Mouse (Mus musculus) midbrain, embryonic 16.5 days (tissue): ENCODE results near the gene Sh3d19. TPM values are rescaled to one million over a fixed set of nuclear protein-coding genes. Genes with fewer than 3 reads are reported as not detected.

Source experiments
- ATAC-seq: fragments of 200-750 bp; cut with Nextera tagmentation; 2 replicates; pipeline ENCODE4 v1.8.0; 2017; ENCODE audit warnings: moderate TSS enrichment
- H3K27ac ChIP-seq: fragments of 300-500 bp; sonication (generic); 2 replicates; pipeline ENCODE4 v1.5.1; 2014; ENCODE audit warnings: mild to moderate bottlenecking, low read length, mixed read lengths
- H3K27me3 ChIP-seq: fragments of 300-500 bp; sonication (generic); 2 replicates; pipeline ENCODE4 v1.6.1; 2014; ENCODE audit warnings: low read depth, low read length, mixed read lengths; ENCODE audit not compliant: control insufficient read depth, insufficient read depth
- H3K36me3 ChIP-seq: fragments of 300-500 bp; sonication (generic); 2 replicates; pipeline ENCODE4 v1.6.1; 2014; ENCODE audit warnings: mild to moderate bottlenecking, low read length, moderate library complexity, mixed read lengths; ENCODE audit not compliant: control insufficient read depth, insufficient read depth
- H3K4me1 ChIP-seq: fragments of 300-500 bp; sonication (generic); 2 replicates; pipeline ENCODE4 v1.6.1; 2014; ENCODE audit warnings: mild to moderate bottlenecking, low read length, mixed read lengths; ENCODE audit not compliant: control insufficient read depth, insufficient read depth
- H3K4me2 ChIP-seq: fragments of 300-500 bp; sonication (generic); 2 replicates; pipeline ENCODE4 v1.6.1; 2014; ENCODE audit warnings: mild to moderate bottlenecking, low read length, mixed read lengths
- H3K4me3 ChIP-seq: fragments of 300-500 bp; sonication (generic); 2 replicates; pipeline ENCODE4 v1.5.1; 2014; ENCODE audit warnings: low read depth, mild to moderate bottlenecking, low read length, moderate library complexity, mixed read lengths
- H3K9ac ChIP-seq: fragments of 300-500 bp; sonication (generic); 2 replicates; pipeline ENCODE4 v1.6.1; 2014; ENCODE audit warnings: low read depth, low read length, mixed read lengths
- H3K9me3 ChIP-seq: fragments of 300-500 bp; sonication (generic); replicated peaks from 2 replicates; pipeline ENCODE4 v1.6.1; 2014; ENCODE audit warnings: mild to moderate bottlenecking, low read length, mixed read lengths; ENCODE audit not compliant: control insufficient read depth, poor library complexity, severe bottlenecking
- WGBS: fragments of 180-500 bp; shearing (Covaris S2); extraction: QIAGEN DNeasy Blood & Tissue Kit; methylation state at CpG from one replicate; pipeline ENCODE4 v1.1.7; 2014; 5-methylcytosine and 5-hydroxymethylcytosine counted together
- polyA plus RNA-seq: library from polyadenylated mRNA; unstranded; fragments of >200 nt; fragmentation: Nextera tagmentation; extraction: Ambion mirVana; gene quantifications from 2 replicates; pipeline ENCODE4 v1.2.1, GENCODE M21; 2015

The Sh3d19 gene
- polyA plus RNA-seq, result 15.6 and 16.1 TPM in 2 replicates

DNA sequence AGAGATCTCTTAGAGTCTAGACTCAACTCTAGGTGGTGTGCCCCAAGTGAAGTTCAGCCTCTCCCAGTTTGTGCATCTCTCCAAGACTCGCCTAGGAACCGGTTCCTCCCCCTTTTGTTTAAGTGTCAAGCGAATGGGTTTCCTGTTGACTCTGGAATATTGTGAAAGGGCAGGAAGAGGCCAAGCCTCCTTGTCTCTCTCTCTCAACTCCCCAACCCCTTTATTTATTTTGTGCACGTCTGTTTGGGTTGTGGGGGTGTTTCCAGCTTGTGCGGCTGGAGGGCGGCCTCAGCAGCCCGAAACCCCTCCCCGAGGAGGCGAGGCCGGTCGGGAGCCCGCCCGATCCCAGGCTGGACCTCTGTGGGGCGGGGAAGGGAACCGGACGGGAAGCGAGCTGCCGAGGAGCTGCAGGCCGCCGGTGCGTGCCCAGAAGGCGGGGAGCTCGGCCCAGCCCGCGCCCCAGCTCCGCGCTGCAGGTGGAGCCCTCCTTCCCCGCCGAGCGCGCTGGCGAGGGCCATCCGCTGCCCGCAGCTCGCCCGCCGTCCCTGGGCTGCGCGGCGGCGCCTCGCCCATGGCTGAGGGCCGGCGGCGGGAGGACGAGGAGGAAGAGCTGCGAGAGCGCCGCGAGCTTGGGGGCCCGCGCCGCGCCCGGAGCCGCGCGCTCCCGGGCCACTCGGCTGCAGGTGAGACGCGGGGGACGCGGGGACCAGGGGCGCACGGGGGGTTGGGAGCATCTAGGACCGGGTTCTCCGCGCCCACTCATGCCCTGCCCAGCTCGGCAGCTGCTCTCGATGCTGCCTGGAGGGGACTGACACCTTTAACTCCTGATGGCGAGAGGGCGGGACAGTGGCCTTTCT lies at the start of gene Sh3d19:
Gene Sh3d19, plus strand, starts transcription at position 368 of the 857 bp plus-strand sequence.
- Histone ChIP-seq H3K27ac (peak within 1 kb of the TSS; percentile 79), H3K9me3 (no peaks in the 10 kb centered on the region), H3K4me2 (peak within 1 kb of the TSS; percentile 88), H3K4me1 (peaks cover 14% of the 10 kb centered on the region), H3K27me3 (no peaks in the 10 kb centered on the region), H3K36me3 (no peaks in the 10 kb centered on the region), H3K4me3 (peak within 1 kb of the TSS; percentile 70), H3K9ac (peak within 1 kb of the TSS; percentile 93)
- WGBS, result under 1% methylated on average over 46 of the region's 73 CpGs
- ATAC-seq, result peak; percentile 94

DNA sequence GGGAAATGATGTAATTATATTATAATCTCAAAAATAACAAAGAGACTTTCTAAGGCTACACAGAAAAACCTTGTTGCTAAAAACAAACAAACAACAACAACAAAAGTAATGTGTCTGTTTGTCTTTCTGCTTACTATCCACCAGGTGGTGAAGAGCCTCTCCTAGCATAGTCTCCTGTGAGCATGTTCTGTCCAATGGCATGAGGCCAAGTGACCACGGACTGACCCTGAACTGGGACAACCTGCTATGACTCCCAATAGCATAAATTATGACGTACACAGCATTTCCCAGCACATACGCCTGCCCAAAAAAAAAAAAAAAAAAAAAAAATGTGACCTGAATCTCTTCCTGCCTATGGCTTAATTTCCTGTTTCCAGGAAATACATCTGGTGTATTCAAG lies 48.6 kb upstream of the Sh3d19 start:
- no peaks in the 10 kb centered on the region for H3K27me3 ChIP-seq
- 72% methylated on average over 3 of the region's 3 CpGs for WGBS

DNA sequence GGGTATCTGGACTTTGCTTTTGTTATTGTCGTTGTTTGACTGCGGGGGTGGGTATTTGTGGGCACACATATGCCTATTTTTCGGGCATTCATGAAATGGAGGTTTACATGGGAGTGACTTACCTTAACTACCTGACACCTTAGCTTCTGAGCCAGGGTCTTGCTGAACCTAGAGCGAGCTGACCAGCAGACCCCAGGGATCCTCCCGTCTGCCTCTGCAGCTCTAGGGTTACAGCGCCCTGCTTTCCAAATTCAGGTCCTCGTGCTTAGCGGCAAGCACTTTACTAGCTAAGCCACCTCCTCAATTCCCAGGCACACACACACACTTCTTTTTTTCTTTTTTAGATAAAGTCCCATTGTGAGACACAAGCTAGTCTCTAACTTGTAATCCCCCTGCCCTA lies 47.6 kb upstream of the Sh3d19 start:
- Histone ChIP-seq H3K4me3 (no peak overlapping the region), H3K4me1 (no peaks in the 10 kb centered on the region), H3K27ac (no peak overlapping the region), H3K9me3 (no peaks in the 10 kb centered on the region), H3K9ac (no peak overlapping the region), H3K36me3 (no peaks in the 10 kb centered on the region), H3K27me3 (no peaks in the 10 kb centered on the region), H3K4me2 (no peak overlapping the region)
- no peak for ATAC-seq
- 68% methylated on average over 8 of the region's 8 CpGs for WGBS

More for the DNA sequence above, 48.6 kb upstream of the Sh3d19 start:
- Histone ChIP-seq H3K9ac (no peak overlapping the region), H3K4me2 (no peak overlapping the region), H3K27ac (no peak overlapping the region), H3K36me3 (no peaks in the 10 kb centered on the region), H3K4me1 (no peaks in the 10 kb centered on the region), H3K4me3 (no peak overlapping the region), H3K9me3 (no peaks in the 10 kb centered on the region)
- ATAC-seq, result no peak

DNA sequence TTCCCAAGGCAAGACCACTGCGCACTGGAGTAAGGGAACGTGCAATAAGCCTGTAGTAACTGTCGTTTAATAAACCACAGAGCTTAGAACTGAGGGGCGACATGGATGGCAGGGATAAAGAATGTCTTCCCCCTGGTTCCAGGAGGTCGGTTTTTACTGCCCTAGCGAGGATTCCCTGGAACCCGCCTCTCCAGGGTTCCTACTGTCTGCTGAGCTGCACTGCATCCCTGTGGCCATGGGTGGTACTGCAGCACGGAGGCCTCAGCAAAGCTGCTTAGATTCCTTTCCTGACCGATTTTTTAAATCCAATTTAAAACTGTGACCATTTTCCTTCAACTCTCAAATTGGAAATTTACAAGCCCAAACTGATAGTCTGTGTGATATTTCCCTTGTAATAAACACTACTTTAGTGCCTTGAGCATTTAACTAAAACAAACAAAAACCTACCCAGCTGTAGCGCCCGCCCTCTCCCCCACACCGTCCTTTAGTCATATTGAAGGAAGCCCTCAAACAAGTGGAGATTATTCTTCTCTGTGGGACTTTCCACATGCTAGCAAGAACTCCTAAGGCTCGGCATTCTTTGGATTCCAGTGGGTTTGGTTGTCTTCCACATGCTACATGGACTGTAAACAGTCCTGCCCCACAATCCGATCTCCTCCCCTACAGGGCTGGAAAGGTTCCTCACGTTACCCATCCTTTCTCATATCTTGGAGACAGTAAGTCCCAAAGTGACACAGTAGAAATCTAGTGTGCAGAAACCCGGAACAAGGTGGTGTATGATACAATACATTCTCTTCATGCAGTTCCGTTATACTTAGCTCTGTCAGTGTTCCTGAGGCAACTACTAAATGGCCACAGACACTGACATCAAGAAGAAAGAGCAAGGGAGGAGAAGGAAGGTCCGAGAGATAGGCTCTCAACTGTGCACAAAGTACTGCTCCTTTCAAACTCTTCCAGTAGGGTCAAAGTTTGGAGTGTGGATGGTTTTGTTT lies 46.7 kb upstream of the Sh3d19 start:
- Histone ChIP-seq H3K9me3 (no peaks in the 10 kb centered on the region), H3K36me3 (no peaks in the 10 kb centered on the region), H3K4me1 (no peaks in the 10 kb centered on the region), H3K4me2 (peak overlapping the region; percentile 41; the same call in 1 of the 2 replicates), H3K27me3 (no peaks in the 10 kb centered on the region), H3K27ac (no peak overlapping the region), H3K9ac (no peak overlapping the region), H3K4me3 (no peak overlapping the region)
- ATAC-seq, result no peak; the same call in 1 of the 2 replicates
- 44% methylated on average over 18 of the region's 18 CpGs for WGBS

DNA sequence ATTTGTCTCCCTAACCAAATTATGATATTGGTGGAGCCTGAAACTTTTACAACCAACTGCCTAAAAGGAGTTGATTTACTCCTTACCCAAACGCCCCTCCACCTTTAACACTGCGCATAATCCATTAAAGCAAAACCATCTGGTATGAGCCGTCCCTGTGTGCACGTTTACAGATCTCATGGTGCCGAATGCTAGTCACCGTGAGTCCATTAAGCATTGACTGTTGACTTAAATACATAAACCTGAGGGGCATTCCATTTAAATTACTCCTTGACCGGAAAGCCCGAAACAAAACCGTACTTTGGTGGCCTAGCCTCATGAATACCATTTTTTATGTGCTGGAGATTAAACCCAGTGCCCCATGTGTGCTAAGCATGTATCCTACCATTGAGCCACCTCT lies 43.6 kb upstream of the Sh3d19 start:
- Histone ChIP-seq H3K9me3 (no peaks in the 10 kb centered on the region), H3K27ac (no peak overlapping the region), H3K36me3 (no peaks in the 10 kb centered on the region), H3K4me2 (no peak overlapping the region), H3K4me3 (no peak overlapping the region), H3K9ac (no peak overlapping the region), H3K27me3 (no peaks in the 10 kb centered on the region), H3K4me1 (no peaks in the 10 kb centered on the region)
- WGBS, result 81% methylated on average over 9 of the region's 9 CpGs
- ATAC-seq, result no peak

DNA sequence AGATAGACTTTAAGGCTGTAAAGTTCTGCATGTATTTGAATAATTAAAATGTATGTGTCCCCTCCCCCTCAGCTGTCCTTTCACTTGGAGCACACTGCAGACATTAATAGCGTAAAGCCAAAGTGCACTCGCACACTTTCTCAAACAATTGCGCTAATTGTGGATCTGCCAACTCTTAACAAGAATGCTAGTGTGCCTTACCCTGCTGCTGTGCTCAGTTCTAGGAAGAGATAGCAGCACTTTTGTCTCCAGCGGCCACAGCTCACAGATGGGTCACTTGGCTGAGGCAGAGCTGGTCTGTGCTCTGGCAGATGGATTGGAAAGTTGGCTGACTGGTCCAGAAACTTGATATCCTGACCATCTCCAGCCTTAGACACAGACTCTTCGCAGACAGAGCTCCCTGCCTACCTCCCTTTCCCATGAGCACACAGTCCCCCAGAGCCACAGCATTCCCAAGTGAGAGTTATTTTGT lies 42.7 kb upstream of the Sh3d19 start:
- Histone ChIP-seq H3K27ac (no peak overlapping the region), H3K36me3 (no peaks in the 10 kb centered on the region)
- peak; percentile 14; the same call in 1 of the 2 replicates for ATAC-seq

DNA sequence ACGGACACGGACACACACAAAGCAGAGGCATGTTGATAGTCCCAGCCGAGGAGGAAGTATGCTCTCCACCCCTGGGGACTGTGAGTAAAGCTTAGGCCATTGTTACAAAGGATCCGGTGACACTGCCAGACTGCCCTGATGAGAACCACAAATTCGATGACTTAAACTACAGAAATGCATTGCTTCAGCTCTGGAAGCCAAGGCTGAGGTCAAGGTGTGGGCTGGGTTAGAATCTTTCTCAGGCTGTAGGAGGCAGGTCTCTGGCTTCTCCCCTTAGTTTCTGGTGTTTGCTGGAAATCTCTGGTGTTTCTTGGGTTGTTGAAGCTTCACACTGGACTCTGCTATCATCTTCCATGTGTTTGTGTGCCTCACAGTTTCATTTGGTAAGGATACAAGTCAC lies 41.2 kb upstream of the Sh3d19 start:
- no peak overlapping the region for H3K4me2 ChIP-seq
- no peak overlapping the region for H3K27ac ChIP-seq
- H3K9me3 ChIP-seq, result no peaks in the 10 kb centered on the region
- 83% methylated on average over 5 of the region's 5 CpGs for WGBS
- H3K36me3 ChIP-seq, result no peaks in the 10 kb centered on the region
- H3K9ac ChIP-seq, result no peak overlapping the region
- H3K4me1 ChIP-seq, result no peaks in the 10 kb centered on the region
- H3K4me3 ChIP-seq, result no peak overlapping the region
- no peaks in the 10 kb centered on the region for H3K27me3 ChIP-seq
- no peak for ATAC-seq

More for the DNA sequence above, 42.7 kb upstream of the Sh3d19 start:
- H3K4me2 ChIP-seq, result no peak overlapping the region
- no peak overlapping the region for H3K9ac ChIP-seq
- H3K4me1 ChIP-seq, result no peaks in the 10 kb centered on the region
- H3K4me3 ChIP-seq, result no peak overlapping the region
- no peaks in the 10 kb centered on the region for H3K27me3 ChIP-seq
- WGBS, result 83% methylated on average over 5 of the region's 5 CpGs
- H3K9me3 ChIP-seq, result no peaks in the 10 kb centered on the region

DNA sequence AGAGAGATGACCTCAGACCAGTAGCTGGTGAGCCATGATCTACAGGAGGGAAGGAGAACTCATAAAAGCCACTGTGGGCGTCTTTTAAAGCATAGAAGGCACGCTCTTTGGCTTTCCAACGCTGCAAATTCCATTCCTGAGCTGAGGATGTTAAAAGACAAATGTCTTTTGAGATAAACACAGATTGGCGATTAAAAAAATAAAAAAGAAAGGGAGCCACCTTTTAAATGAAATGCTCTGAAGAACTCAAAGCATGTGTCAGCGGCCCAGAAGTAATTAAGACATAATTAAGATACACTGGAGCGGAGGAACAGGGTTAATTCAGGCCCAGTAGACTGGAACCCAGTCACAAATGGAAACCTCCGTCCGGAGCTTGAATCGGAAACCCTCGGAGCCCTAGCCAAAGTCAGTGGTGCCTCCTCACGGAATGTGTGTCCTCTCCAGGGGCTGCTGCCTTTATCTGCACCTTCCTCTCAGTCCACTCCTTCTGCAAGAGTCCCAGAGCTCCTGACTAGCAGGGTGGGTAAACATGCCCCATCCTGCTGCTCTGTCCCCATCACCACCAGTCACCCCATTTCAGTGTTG lies 40.1 kb upstream of the Sh3d19 start:
- Histone ChIP-seq H3K4me3 (no peak overlapping the region), H3K36me3 (no peaks in the 10 kb centered on the region), H3K4me1 (no peaks in the 10 kb centered on the region), H3K9ac (no peak overlapping the region), H3K9me3 (no peaks in the 10 kb centered on the region), H3K27me3 (no peaks in the 10 kb centered on the region), H3K27ac (no peak overlapping the region), H3K4me2 (no peak overlapping the region)
- WGBS, result 31% methylated on average over 11 of the region's 11 CpGs
- no peak for ATAC-seq
